Mouse (Mus musculus) kidney, embryonic 14.5 days (tissue): Measurements from ENCODE around the gene Spats1. TPM values are rescaled to one million over a fixed set of nuclear protein-coding genes. Genes with fewer than 3 reads are reported as not detected.

ENCODE experiments used
- ATAC-seq: fragments of 200-750 bp; cut with Nextera tagmentation; 2 replicates; pipeline ENCODE4 v1.8.0; 2017; ENCODE audit warnings: moderate number of reproducible peaks, mild to moderate bottlenecking, moderate TSS enrichment, moderate library complexity; ENCODE audit not compliant: low FRiP score, low TSS enrichment
- H3K27ac ChIP-seq: fragments of 300-500 bp; sonication (generic); 2 replicates; pipeline ENCODE4 v1.5.1; 2014; ENCODE audit warnings: low read depth, mild to moderate bottlenecking, low read length, moderate library complexity, mixed read lengths
- H3K27me3 ChIP-seq: fragments of 300-500 bp; sonication (generic); 2 replicates; pipeline ENCODE4 v1.6.1; 2014; ENCODE audit warnings: mild to moderate bottlenecking, low read length; ENCODE audit not compliant: control insufficient read depth, insufficient read depth
- H3K36me3 ChIP-seq: fragments of 300-500 bp; sonication (generic); 2 replicates; pipeline ENCODE4 v1.6.1; 2014; ENCODE audit warnings: low read length, mixed read lengths; ENCODE audit not compliant: control insufficient read depth, insufficient read depth
- H3K4me1 ChIP-seq: fragments of 300-500 bp; sonication (generic); 2 replicates; pipeline ENCODE4 v1.6.1; 2014; ENCODE audit warnings: low read length, mixed read lengths; ENCODE audit not compliant: control insufficient read depth, insufficient read depth
- H3K4me2 ChIP-seq: fragments of 300-500 bp; sonication (generic); replicated peaks from 2 replicates; pipeline ENCODE4 v1.6.1; 2014; ENCODE audit warnings: low read depth, mild to moderate bottlenecking, low read length
- H3K4me3 ChIP-seq: fragments of 300-500 bp; sonication (generic); 2 replicates; pipeline ENCODE4 v1.5.1; 2014; ENCODE audit warnings: mild to moderate bottlenecking, low read length
- H3K9ac ChIP-seq: fragments of 300-500 bp; sonication (generic); 2 replicates; pipeline ENCODE4 v1.6.1; 2014; ENCODE audit warnings: low read depth, mild to moderate bottlenecking, low read length, moderate library complexity
- H3K9me3 ChIP-seq: fragments of 300-500 bp; sonication (generic); 2 replicates; pipeline ENCODE4 v1.6.1; 2016; ENCODE audit warnings: low read length; ENCODE audit not compliant: control insufficient read depth
- WGBS: fragments of 180-500 bp; shearing (Covaris S2); extraction: QIAGEN DNeasy Blood & Tissue Kit; methylation state at CpG from one replicate; pipeline ENCODE4 v1.1.7; 2014; 5-methylcytosine and 5-hydroxymethylcytosine counted together
- polyA plus RNA-seq: library from polyadenylated mRNA; unstranded; fragments of >200 nt; fragmentation: Nextera tagmentation; extraction: Ambion mirVana; gene quantifications from 2 replicates; pipeline ENCODE4 v1.2.1, GENCODE M21; 2014

Spats1 gene
- polyA plus RNA-seq: 0.46 and 0.76 TPM in 2 replicates

GRCm38 (mm10) chr17:45474669-45475465 is at the start of gene Spats1:
Gene Spats1 (minus strand): TSS chr17:45475415.
- H3K9me3 ChIP-seq: peaks cover 3% of the 10 kb centered on the region; the same call in 1 of the 2 replicates
- peak within 1 kb of the TSS; percentile 41 for H3K4me3 ChIP-seq
- WGBS: 6% methylated on average over 30 of the region's 30 CpGs
- ATAC-seq: peak; percentile 76
- H3K4me1 ChIP-seq: no peaks in the 10 kb centered on the region
- peak within 1 kb of the TSS; percentile 58 for H3K4me2 ChIP-seq
- peak within 1 kb of the TSS; percentile 46; the same call in 1 of the 2 replicates for H3K9ac ChIP-seq
- H3K27me3 ChIP-seq: peaks cover 14% of the 10 kb centered on the region; the same call in 1 of the 2 replicates
- H3K36me3 ChIP-seq: no peaks in the 10 kb centered on the region
- no peak within 1 kb of the TSS for H3K27ac ChIP-seq

- no peak overlapping the region for H3K4me2 ChIP-seq
- peaks cover 7% of the 10 kb centered on the region; the same call in 1 of the 2 replicates for H3K4me1 ChIP-seq
- WGBS: 54% methylated on average over 4 of the region's 4 CpGs
- ATAC-seq: no peak
- H3K9ac ChIP-seq: no peak overlapping the region
- H3K4me3 ChIP-seq: no peak overlapping the region
- H3K9me3 ChIP-seq: no peaks in the 10 kb centered on the region
- H3K27ac ChIP-seq: no peak overlapping the region
- peaks cover 15% of the 10 kb centered on the region for H3K27me3 ChIP-seq
- H3K36me3 ChIP-seq: 0 out of 2 replicates have a peak, but pooled peaks cover 2% of the 10 kb centered on the region
These were observed 49.7 kb upstream of the Spats1 start for GRCm38 (mm10) chr17:45524961-45525360.

GRCm38 (mm10) chr17:45523263-45523662 is 48.0 kb upstream of the Spats1 start, which contains the start of gene Tcte1:
Gene Tcte1 (plus strand): TSS chr17:45523434.
- WGBS: under 1% methylated on average over 21 of the region's 21 CpGs
- peak within 1 kb of the TSS; percentile 33 for H3K4me3 ChIP-seq
- peak within 1 kb of the TSS; percentile 46 for H3K9ac ChIP-seq
- peaks cover 7% of the 10 kb centered on the region; the same call in 1 of the 2 replicates for H3K4me1 ChIP-seq
- peaks cover 15% of the 10 kb centered on the region for H3K27me3 ChIP-seq
- H3K27ac ChIP-seq: no peak within 1 kb of the TSS
- peaks cover 5% of the 10 kb centered on the region; the same call in 1 of the 2 replicates for H3K36me3 ChIP-seq
- peak within 1 kb of the TSS; percentile 78 for H3K4me2 ChIP-seq
- peak; percentile 85 for ATAC-seq
- no peaks in the 10 kb centered on the region for H3K9me3 ChIP-seq

GRCm38 (mm10) chr17:45520136-45520535 is 44.9 kb upstream of the Spats1 start:
- H3K9me3 ChIP-seq: no peaks in the 10 kb centered on the region
- no peak overlapping the region for H3K27ac ChIP-seq
- H3K27me3 ChIP-seq: peaks cover 15% of the 10 kb centered on the region
- H3K4me2 ChIP-seq: no peak overlapping the region
- no peak overlapping the region for H3K4me3 ChIP-seq
- no peak for ATAC-seq
- no peak overlapping the region for H3K9ac ChIP-seq
- H3K36me3 ChIP-seq: peaks cover 15% of the 10 kb centered on the region; the same call in 1 of the 2 replicates
- peaks cover 7% of the 10 kb centered on the region; the same call in 1 of the 2 replicates for H3K4me1 ChIP-seq
- 68% methylated on average over 11 of the region's 11 CpGs for whole genome bisulfite sequencing

DNA sequence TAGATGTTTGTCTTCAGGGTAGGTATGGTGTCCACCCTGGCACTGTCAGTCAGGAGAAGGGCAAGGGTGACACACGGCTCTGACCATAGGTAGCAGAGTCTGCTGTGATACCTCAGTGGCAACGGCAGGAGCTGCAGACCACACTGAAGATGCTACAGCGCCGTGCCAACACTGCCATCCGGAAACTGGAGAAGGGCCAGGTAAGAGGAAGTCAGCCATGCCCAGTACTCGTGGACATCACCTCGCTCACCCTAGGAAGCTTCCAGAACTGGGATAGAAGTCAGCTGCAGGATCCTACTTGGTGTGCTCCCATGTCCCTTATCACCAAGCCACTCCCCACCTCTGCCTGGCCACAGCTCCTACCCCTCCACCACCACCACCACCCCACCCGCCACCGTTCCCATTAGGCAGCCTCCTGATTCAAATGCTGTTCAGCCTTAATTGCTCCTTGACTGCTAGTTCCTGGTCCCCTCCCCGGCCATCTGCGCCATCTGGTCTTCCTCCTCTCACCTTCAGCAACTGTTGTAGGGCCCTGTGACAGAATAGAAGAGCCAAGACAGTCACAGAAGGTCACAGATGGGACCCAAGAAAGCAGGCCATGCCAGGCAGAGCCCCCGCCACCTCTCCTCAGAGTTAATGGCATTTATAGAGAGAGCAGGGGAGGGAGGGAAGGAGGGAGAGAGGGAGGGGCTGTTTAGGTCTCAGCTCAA is 43.7 kb upstream of the Spats1 start:
- Histone ChIP-seq H3K36me3 (peaks cover 15% of the 10 kb centered on the region; the same call in 1 of the 2 replicates), H3K27me3 (peaks cover 6% of the 10 kb centered on the region; the same call in 1 of the 2 replicates), H3K4me1 (peaks cover 7% of the 10 kb centered on the region; the same call in 1 of the 2 replicates)

GRCm38 (mm10) chr17:45517549-45518215 is 42.5 kb upstream of the Spats1 start:
- Histone ChIP-seq H3K36me3 (peaks cover 15% of the 10 kb centered on the region; the same call in 1 of the 2 replicates), H3K4me2 (no peak overlapping the region), H3K27me3 (no peaks in the 10 kb centered on the region), H3K4me3 (no peak overlapping the region), H3K27ac (no peak overlapping the region), H3K9ac (no peak overlapping the region), H3K4me1 (peaks cover 1% of the 10 kb centered on the region; the same call in 1 of the 2 replicates), H3K9me3 (no peaks in the 10 kb centered on the region)
- WGBS: 91% methylated on average over 28 of the region's 28 CpGs
- ATAC-seq: no peak

More for the DNA sequence above, 43.7 kb upstream of the Spats1 start:
- no peak overlapping the region for H3K27ac ChIP-seq
- ATAC-seq: no peak
- H3K9ac ChIP-seq: no peak overlapping the region
- 67% methylated on average over 12 of the region's 12 CpGs for WGBS
- no peak overlapping the region for H3K4me2 ChIP-seq
- no peaks in the 10 kb centered on the region for H3K9me3 ChIP-seq
- no peak overlapping the region for H3K4me3 ChIP-seq

- H3K4me1 ChIP-seq: no peaks in the 10 kb centered on the region
- H3K4me2 ChIP-seq: no peak overlapping the region
- H3K27me3 ChIP-seq: no peaks in the 10 kb centered on the region
- no peak overlapping the region for H3K9ac ChIP-seq
- H3K36me3 ChIP-seq: peaks cover 15% of the 10 kb centered on the region; the same call in 1 of the 2 replicates
- no peak overlapping the region for H3K27ac ChIP-seq
- ATAC-seq: no peak
- 93% methylated on average over 21 of the region's 21 CpGs for WGBS
- H3K9me3 ChIP-seq: no peaks in the 10 kb centered on the region
- no peak overlapping the region for H3K4me3 ChIP-seq
These were observed 41.9 kb upstream of the Spats1 start for GRCm38 (mm10) chr17:45517135-45517534.

DNA sequence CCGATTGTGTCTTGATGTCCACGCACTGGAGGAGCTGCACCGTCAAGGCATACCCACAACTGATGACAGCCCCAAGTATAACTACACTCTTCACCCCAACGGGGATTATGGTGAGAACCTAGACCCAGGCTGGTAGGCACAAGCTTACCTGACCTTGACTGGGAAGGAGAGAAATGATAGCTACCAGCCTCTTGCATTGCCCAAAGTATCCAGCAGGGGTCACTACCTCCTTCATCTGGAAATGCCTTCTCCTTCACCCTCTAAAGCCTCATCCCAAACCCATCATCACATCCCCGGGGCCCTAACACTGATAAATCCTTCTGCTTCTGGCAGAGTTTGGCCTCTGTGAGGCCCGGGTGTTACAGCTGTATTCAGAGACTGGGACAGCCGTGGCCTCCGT is 41.3 kb upstream of the Spats1 start:
- 49% methylated on average over 8 of the region's 8 CpGs for WGBS
- no peaks in the 10 kb centered on the region for H3K4me1 ChIP-seq
- H3K27ac ChIP-seq: no peak overlapping the region
- H3K9me3 ChIP-seq: no peaks in the 10 kb centered on the region
- H3K4me2 ChIP-seq: no peak overlapping the region
- H3K36me3 ChIP-seq: peaks cover 15% of the 10 kb centered on the region; the same call in 1 of the 2 replicates
- H3K27me3 ChIP-seq: no peaks in the 10 kb centered on the region
- no peak for ATAC-seq
- no peak overlapping the region for H3K9ac ChIP-seq
- no peak overlapping the region for H3K4me3 ChIP-seq
